Mouse (Mus musculus) Patski (cell line): ENCODE data around the gene Adam6a. TPM values are rescaled to one million over a fixed set of nuclear protein-coding genes. Genes with fewer than 3 reads are reported as not detected.
"Not testable (repeated sequence)": the region's sequence is repeated elsewhere in the genome, so short reads cannot be mapped to it uniquely, and the experiment has no call there.

ENCODE experiments used
- ATAC-seq: fragments of 100-300 bp; one replicate; pipeline ENCODE4 v1.8.0; 2021
- CTCF ChIA-PET: fragments of 350-600 bp; sonication (Branson Sonifier 250); formaldehyde crosslinking; loops from one replicate; lab custom pipeline; 2022; ENCODE audit warnings: inconsistent platforms; lab: Charles Lee
- POLR2A ChIA-PET: fragments of 350-600 bp; sonication (Branson Sonifier 250); formaldehyde crosslinking; loops from one replicate; lab custom pipeline; 2022; ENCODE audit warnings: antibody characterized with exemption, inconsistent platforms; lab: Charles Lee
- DNase-seq: peaks from one replicate; pipeline ENCODE4 v3.0.0-alpha.2; 2011; ENCODE audit warnings: low read depth, low spot score
- H3K27me3 ChIP-seq: fragments of 371-371 bp; one replicate; pipeline ENCODE4 v1.5.1; 2021
- CTCF ChIP-seq: fragments of 100-300 bp; IDR thresholded peaks from one replicate; pipeline ENCODE4 v1.5.1; 2021
- in situ Hi-C: fragments of 300-500 bp; cut with MboI; formaldehyde crosslinking; loops from 3 replicates; pipeline ENCODE4 v1.11.1; 2018; ENCODE audit warnings: low pct_unique_long_range_greater_than_20kb, mixed read lengths
- polyA plus RNA-seq: library from polyadenylated mRNA; unstranded; gene quantifications from one replicate; pipeline ENCODE4 v1.2.3, GENCODE M21; 2021

Adam6a gene
- polyA plus RNA-seq, result not detected

DNA sequence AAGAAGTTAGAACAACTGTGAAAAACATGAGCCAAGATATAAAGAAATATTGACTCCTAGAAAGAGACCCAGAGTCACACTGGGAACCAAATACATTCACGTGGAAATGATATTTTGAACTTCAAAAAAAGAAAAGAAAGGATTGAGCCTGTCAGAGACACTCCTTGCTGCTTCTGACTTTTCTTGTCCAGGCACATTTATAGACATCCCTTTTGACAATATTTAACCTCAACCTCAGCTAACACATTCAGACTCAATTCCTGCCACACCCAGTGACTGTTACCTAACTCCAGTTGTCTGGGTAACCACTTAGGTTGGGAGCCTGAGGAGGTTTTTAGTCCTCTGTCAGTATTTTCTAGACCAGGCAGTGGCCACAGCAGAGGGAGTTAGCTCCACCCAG, at the start of gene Adam6a:
Adam6a (plus strand) TSS at position 301 of the 400 bp plus-strand sequence.
- H3K27me3 ChIP-seq, DNase-seq, ATAC-seq, CTCF ChIA-PET, in situ Hi-C loops, POLR2A ChIA-PET: not testable (repeated sequence)

DNA sequence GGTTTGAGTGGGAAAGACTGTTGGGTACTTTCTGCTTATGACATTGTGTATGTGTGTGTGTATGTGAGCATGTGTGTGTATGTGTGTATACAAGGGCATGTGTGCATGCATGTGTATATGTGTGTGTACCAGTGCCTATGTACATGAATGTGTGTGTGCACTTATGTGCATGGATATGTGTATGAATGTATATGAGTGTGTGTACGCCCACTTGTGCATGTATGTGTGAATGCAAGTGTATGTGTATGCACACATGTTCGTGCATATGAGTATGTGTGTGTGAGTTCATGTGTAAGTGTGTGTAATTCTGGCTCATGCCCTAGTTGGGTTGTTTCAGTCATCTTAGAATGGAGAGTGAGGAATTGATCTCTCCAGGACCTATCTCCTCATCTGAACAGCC, 17.8 kb upstream of the Adam6a start:
- in situ Hi-C loops, result no loop called here
- POLR2A ChIA-PET, result no interaction called here

DNA sequence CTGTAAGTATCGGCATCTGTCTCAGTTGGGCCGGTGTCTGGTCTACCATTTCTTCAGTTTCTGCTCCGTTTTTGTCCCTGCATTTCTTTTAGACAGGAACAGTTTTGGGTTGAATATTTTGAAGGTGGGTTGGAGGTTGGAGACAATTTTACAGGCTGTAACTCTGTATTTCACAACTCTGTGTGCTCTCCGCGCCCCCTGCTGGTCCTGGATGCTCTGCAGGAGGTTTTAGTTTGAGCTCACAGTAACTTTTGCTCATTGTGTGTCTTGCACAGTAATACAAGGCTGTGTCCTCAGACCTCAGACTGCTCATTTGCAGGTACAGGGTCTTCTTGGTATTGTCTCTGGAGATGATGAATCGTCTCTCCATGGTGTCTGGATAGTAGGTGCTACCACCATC, 34.5 kb downstream of the Adam6a start:
- in situ Hi-C loops, result loop anchor here (5.0 kb wide), 1 partner anchor 356 kb away; no protein-coding TSS in a partner anchor
- ChIA-PET CTCF (interaction anchor here (1.0 kb wide), 1 partner anchor 357 kb away, joined by 5 read pairs; no protein-coding TSS in a partner anchor), POLR2A (no interaction called here)
- H3K27me3 ChIP-seq, result peaks cover 4% of the 10 kb centered on the region
- ATAC-seq (no peak), DNase-seq (no peak)
- peak; percentile 46 for TF ChIP-seq CTCF

More for the DNA sequence above, 17.8 kb upstream of the Adam6a start:
- CTCF ChIA-PET, result no interaction called here
- no peaks in the 10 kb centered on the region for H3K27me3 ChIP-seq
- ATAC-seq, result no peak
- DNase-seq, result no peak
- no peak for TF ChIP-seq CTCF

DNA sequence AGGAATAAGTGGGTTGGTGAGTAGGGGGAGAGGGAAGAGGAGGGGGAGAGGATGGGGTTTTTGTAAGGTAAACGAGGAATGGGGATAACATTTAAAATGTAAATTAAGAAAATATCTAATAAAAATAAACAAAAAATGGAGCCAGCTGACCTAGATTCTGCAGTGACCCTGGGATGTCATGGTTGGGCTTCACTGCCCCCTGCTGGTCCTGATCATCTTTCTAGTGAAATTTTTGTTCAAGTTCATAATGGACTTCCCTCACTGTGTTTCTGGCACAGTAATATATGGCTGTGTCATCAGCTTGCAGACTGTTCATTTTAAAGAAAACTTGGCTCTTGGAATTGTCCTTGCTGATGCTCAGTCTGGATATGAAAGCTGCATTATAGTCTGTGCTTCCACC, 44.3 kb downstream of the Adam6a start:
- in situ Hi-C loops, result loop anchor here (5.0 kb wide), 1 partner anchor 64 kb away; no protein-coding TSS in a partner anchor
- H3K27me3 ChIP-seq, result no peaks in the 10 kb centered on the region
- ATAC-seq, result no peak
- no peak for DNase-seq
- POLR2A ChIA-PET, result no interaction called here
- CTCF ChIA-PET, result no interaction called here
- no peak for TF ChIP-seq CTCF

Other genes starting within 250 kb of the Adam6a start
- gene Adam6b, start 54.4 kb upstream of the Adam6a start, polyA plus RNA-seq, result not detected